Mouse (Mus musculus) E14TG2a.4 (cell line): Measurements from ENCODE around the gene Mtor.

Source experiments
- CTCF ChIP-seq: conservative IDR thresholded peaks from 2 replicates; pipeline ENCODE4 v1.5.1; 2014; ENCODE audit warnings: low read length
- NANOG ChIP-seq: IDR thresholded peaks from 2 replicates; pipeline ENCODE4 v1.6.1; 2014; ENCODE audit warnings: borderline replicate concordance, low read length, mixed read lengths
- POU5F1 ChIP-seq: IDR thresholded peaks from 2 replicates; pipeline ENCODE4 v1.6.1; 2014; ENCODE audit warnings: low read length, borderline replicate concordance

- no peak for TF ChIP-seq CTCF
- no peak for TF ChIP-seq POU5F1
- TF ChIP-seq NANOG, result no peak
These were observed 143.4 kb downstream of the Mtor start for GRCm38 (mm10) chr4:148591637-148592380.
